Mouse (Mus musculus): Measurements from ENCODE around the gene Hspbap1. TPM values are rescaled to one million over a fixed set of nuclear protein-coding genes. Genes with fewer than 3 reads are reported as not detected.

Hspbap1 gene
- 10 to 100 TPM; 19.5 to 29.6 TPM for polyA plus RNA-seq (2017; shearing (Covaris generic))

GRCm38 (mm10) chr16:35769878-35770657 lies at the start of gene Hspbap1:
Gene Hspbap1 (plus strand): TSS chr16:35770375.

DNA sequence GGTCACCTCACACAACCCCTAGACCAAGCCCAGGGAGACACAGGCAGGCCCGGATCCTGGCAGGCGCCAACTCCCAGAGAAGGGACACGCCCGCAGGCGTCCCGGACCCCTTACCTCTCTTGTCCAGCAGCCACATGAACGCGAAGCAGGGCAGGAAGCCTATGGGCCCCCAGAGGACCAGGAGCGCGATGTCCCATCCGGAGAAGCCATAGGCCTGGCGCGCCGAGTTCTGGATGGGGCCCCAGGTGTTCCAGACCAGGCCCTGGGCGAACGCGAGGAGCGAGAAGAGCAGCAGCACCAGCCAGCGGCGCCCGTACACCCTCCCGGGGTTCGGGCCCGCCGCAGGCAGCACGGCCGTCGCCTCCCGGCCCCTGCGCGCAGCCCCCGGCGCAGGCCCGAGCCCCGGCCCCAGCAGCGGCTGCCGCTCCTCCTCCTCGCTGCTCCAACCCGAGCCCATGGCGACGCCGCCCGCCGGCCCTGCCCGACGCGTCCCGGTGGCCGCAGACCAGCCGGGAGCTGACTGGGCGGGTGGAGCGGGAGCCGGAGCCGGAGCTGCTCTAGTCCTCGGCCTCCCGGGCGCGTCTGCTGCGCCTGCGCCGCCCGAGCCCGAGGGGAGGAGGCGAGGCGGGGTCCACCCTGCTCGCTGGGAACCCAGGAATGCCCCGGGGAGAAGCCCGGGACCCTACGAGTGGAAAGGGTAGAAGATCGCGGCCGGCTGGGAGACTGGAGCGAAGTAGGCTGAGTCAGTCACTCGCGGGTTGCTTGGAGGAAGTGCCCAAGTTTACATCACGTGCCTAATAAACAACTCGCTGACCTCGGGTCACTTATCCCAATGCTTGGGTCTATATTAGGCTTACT lies 1.2 kb upstream of the Hspbap1 start, which contains the start of gene Dirc2:
Dirc2 (minus strand) TSS at position 572 of the 858 bp plus-strand sequence.

DNA sequence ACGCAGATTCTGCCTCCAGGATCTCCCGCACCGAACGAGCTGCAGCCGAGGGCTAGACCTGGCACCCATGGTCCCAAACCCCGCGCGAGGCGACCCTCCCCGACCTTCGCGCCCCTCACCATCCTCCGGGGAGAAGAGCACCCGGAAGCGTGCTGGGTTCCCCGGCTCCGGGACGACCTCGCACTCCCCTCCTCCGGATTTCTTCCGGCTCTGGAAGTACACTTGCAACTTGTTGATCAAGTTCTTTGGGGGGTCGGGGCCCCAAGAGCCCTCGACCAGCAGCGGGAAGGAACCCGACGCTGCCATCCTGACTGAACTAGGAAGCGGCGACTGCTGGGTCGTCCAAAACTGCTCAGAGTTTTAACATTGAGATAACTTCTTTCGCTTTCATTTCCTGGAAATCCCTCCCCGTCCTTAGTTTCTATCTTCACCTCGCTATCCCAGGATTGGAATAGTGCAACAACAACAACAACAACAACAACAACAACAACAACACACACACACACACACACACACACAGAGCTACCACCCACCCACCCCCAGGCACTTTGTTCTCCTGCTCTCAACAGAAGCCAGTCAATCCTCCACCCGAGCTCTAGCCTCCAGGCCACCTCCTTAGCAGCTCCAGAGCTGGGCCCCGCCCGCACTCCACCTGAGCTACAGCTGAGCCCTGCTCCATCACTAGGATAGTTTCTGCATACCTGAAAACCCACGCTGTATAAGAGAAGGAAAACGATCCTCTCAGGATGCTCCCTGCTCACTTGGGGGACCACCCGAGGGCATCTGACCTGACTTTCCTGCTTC lies 101.1 kb downstream of the Hspbap1 start, which contains the start of gene Parp14:
Parp14 (minus strand) TSS at position 497 of the 804 bp plus-strand sequence.

Other genes with a start within 250 kb of the Hspbap1 start
- gene Sema5b, start 229.2 kb upstream of the Hspbap1 start, polyA plus RNA-seq (2017; shearing (Covaris generic)): not detected
- gene Dirc2, start 1.0 kb upstream of the Hspbap1 start, polyA plus RNA-seq (2017; shearing (Covaris generic)): 10 to 100 TPM; 22.6 to 27.8 TPM
- 10 to 100 TPM; 72.6 to 94.6 TPM for gene Parp14, start 101.2 kb downstream of the Hspbap1 start, polyA plus RNA-seq (2017; shearing (Covaris generic))
- gene Parp9, start 168.1 kb downstream of the Hspbap1 start, polyA plus RNA-seq (2017; shearing (Covaris generic)): 100 to 1,000 TPM; 124 to 132 TPM
- 100 to 1,000 TPM in 1 of 2 experiments, 10 to 100 TPM in 1; 70.1 to 103 TPM for gene Dtx3l, start 168.8 kb downstream of the Hspbap1 start, polyA plus RNA-seq (2017; shearing (Covaris generic))
- 10 to 100 TPM; 50.4 to 64.1 TPM for gene Kpna1, start 208.4 kb downstream of the Hspbap1 start, polyA plus RNA-seq (2017; shearing (Covaris generic))

All from activated CD4-positive, CD25-positive, alpha-beta regulatory T cell (primary cell).